Mouse (Mus musculus) embryonic facial prominence, embryonic 12.5 days (tissue): ENCODE measurements around the gene Msi2. TPM values are rescaled to one million over a fixed set of nuclear protein-coding genes. Genes with fewer than 3 reads are reported as not detected.
A peak's percentile ranks its signal among the peaks of the same experiment; 100 is the strongest.

Experiments used
- ATAC-seq: fragments of 200-750 bp; cut with Nextera tagmentation; 2 replicates; pipeline ENCODE4 v1.8.0; 2017; ENCODE audit not compliant: insufficient number of reproducible peaks, insufficient read depth, low FRiP score, low TSS enrichment
- H3K27ac ChIP-seq: fragments of 300-500 bp; sonication (generic); 2 replicates; pipeline ENCODE4 v1.5.1; 2016; ENCODE audit warnings: mild to moderate bottlenecking
- H3K27me3 ChIP-seq: fragments of 300-500 bp; sonication (generic); 2 replicates; pipeline ENCODE4 v1.6.1; 2016; ENCODE audit warnings: mild to moderate bottlenecking, moderate library complexity
- H3K36me3 ChIP-seq: fragments of 300-500 bp; sonication (generic); 2 replicates; pipeline ENCODE4 v1.6.1; 2016; ENCODE audit warnings: mild to moderate bottlenecking
- H3K4me1 ChIP-seq: fragments of 300-500 bp; sonication (generic); 2 replicates; pipeline ENCODE4 v1.6.1; 2016
- H3K4me2 ChIP-seq: fragments of 300-500 bp; sonication (generic); replicated peaks from 2 replicates; pipeline ENCODE4 v1.6.1; 2016; ENCODE audit warnings: mild to moderate bottlenecking, moderate library complexity
- H3K4me3 ChIP-seq: fragments of 300-500 bp; sonication (generic); 2 replicates; pipeline ENCODE4 v1.5.1; 2016; ENCODE audit warnings: mild to moderate bottlenecking
- H3K9ac ChIP-seq: fragments of 300-500 bp; sonication (generic); 2 replicates; pipeline ENCODE4 v1.6.1; 2016; ENCODE audit warnings: mild to moderate bottlenecking, moderate library complexity
- H3K9me3 ChIP-seq: fragments of 300-500 bp; sonication (generic); 2 replicates; pipeline ENCODE4 v1.6.1; 2016; ENCODE audit warnings: mild to moderate bottlenecking, moderate library complexity
- WGBS: fragments of 180-500 bp; shearing (Covaris S2); methylation state at CpG from one replicate; pipeline ENCODE4 v1.1.7; 2016; 5-methylcytosine and 5-hydroxymethylcytosine counted together
- polyA plus RNA-seq: library from polyadenylated mRNA; unstranded; fragments of >200 nt; fragmentation: Nextera tagmentation; extraction: Ambion mirVana; gene quantifications from 2 replicates; pipeline ENCODE4 v1.2.1, GENCODE M21; 2016

Msi2 gene
- polyA plus RNA-seq: 22.0 and 25.8 TPM in 2 replicates

DNA sequence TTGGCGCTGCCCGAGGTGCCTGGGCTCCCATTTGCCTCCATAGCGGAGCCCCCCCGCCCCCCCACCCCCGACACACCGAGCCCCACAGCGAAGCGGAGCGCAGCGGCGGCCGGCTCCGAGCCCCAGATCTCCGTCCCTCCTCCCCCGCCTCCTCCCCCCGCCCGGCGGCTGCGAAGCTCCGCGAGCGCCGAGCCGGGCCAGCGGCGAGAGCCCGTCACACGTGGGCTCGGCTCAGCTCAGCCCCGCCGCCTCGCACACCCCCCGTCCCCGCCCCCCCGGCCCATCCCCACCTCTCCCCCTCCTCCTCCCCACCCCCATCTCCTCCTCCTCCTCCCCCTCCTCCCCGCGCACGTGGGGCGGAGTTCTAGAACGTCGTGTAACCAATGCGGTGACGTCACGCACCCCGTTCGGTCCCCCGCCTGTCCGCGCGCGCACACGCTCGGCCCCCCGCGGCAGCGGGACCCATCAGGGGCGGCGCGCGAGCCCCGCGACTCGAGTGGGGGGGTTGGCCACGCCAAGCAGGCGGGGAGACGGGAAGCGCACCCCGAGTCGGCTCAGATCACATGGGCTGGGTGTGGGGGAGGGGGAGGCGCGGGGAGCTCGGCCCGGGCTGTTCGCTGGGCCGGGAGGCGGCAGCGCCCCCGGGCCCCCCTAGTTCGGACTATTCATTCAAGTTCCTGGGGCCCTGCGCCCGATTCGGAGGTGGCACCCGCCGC lies at the start of gene Msi2:
Gene Msi2 (minus strand): TSS at position 464 of the 716 bp plus-strand sequence.
- WGBS: 0% methylated on average over 65 of the region's 84 CpGs
- Histone ChIP-seq H3K4me1 (peaks cover 41% of the 10 kb centered on the region), H3K4me2 (peak within 1 kb of the TSS; percentile 73), H3K4me3 (peak within 1 kb of the TSS; percentile 90), H3K9me3 (no peaks in the 10 kb centered on the region), H3K9ac (peak within 1 kb of the TSS; percentile 95), H3K36me3 (no peaks in the 10 kb centered on the region), H3K27me3 (no peaks in the 10 kb centered on the region), H3K27ac (peak within 1 kb of the TSS; percentile 92)
- ATAC-seq: peak; percentile 75

DNA sequence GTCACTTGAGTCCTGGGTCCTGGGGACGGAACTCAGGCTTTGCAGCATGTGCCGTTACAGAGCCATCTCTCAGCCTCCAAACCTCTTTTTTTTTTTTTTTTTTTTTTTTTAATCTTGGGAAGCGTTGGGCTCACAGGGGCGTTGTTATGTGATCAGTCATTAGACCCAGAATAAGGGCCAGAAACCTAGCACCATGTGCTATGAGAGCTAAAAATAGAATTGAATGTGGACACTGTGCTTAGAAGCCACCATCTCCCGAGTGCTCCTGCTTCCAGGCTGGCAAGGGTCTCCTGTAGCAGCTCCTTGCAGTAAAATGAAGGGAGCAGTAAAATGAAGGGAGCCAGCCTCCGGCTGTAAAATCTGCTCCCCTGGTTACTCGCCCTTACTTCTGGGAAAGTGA lies 47.3 kb upstream of the Msi2 start:
- no peak for ATAC-seq
- Histone ChIP-seq H3K9ac (no peak overlapping the region), H3K27ac (peak overlapping the region; percentile 46), H3K9me3 (no peaks in the 10 kb centered on the region), H3K4me3 (no peak overlapping the region), H3K36me3 (no peaks in the 10 kb centered on the region), H3K4me1 (peaks cover 17% of the 10 kb centered on the region), H3K27me3 (no peaks in the 10 kb centered on the region), H3K4me2 (no peak overlapping the region)
- 32% methylated on average over 7 of the region's 7 CpGs for WGBS

DNA sequence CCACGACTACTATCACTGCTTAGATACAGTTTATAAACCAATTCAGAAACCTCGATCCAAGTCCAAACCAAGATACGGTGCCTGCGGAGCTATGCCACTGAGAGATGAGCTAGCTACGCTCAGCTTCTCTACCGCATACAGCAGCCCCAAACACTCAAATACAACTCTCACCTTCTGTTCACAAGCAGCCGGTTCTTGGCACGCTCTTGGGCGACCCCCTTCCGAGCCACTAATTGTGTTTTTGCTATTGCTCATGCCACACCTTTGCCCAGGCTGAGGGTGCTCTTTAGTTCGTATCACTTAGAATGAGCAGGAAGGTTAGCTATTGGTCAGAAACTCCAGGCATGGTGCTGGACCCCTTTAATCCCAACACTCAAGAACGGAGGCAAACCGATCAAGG lies 45.1 kb upstream of the Msi2 start:
- peaks cover 9% of the 10 kb centered on the region for H3K4me1 ChIP-seq
- H3K4me2 ChIP-seq: no peak overlapping the region
- no peaks in the 10 kb centered on the region for H3K36me3 ChIP-seq
- no peak overlapping the region for H3K27ac ChIP-seq
- H3K4me3 ChIP-seq: no peak overlapping the region
- H3K9me3 ChIP-seq: no peaks in the 10 kb centered on the region
- no peak overlapping the region for H3K9ac ChIP-seq
- WGBS: 93% methylated on average over 13 of the region's 13 CpGs
- ATAC-seq: no peak
- H3K27me3 ChIP-seq: no peaks in the 10 kb centered on the region

DNA sequence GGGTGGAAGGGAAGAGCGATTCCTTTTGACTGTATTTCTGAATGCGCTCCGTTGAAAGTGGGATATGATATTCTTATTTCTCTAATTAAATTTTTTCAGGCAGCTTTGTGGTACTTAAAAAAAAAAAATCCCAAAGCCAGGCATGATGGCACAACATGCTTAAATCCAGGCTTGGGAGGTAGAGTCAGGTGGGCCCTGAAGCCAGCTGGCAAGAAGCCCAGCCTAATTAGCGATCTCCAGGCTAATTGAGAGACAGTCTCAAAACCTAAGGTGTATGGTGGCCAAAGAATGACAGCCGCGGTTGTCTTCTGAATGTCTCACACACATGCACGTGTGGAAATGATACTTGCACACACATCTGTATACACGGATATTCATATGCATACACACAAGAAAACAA lies 41.2 kb upstream of the Msi2 start:
- Histone ChIP-seq H3K36me3 (no peaks in the 10 kb centered on the region), H3K4me1 (peaks cover 8% of the 10 kb centered on the region), H3K27me3 (no peaks in the 10 kb centered on the region), H3K27ac (no peak overlapping the region), H3K4me3 (no peak overlapping the region), H3K4me2 (no peak overlapping the region), H3K9ac (no peak overlapping the region), H3K9me3 (no peaks in the 10 kb centered on the region)
- no peak for ATAC-seq
- 91% methylated on average over 8 of the region's 8 CpGs for WGBS

DNA sequence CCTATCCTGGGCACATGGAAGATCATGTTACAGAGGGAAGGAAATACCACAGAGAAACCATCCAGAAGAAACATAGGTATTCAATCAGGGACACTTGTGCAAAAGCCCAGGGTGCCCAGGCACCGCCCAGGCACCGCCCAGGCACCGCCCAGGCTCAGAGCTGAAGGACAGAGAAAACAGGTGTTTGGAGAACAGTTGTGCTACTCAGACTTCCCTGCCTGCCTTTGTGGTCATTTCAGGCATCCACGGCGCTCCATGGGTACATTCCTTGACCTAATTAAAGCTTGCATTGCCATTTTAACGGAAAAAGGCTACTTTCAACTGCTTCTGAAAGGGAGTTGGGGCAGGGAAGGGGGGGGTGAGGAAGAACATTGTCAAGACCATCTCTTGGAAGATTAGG lies 40.1 kb upstream of the Msi2 start:
- H3K4me1 ChIP-seq: peaks cover 4% of the 10 kb centered on the region
- ATAC-seq: no peak
- no peaks in the 10 kb centered on the region for H3K27me3 ChIP-seq
- no peak overlapping the region for H3K4me3 ChIP-seq
- H3K27ac ChIP-seq: no peak overlapping the region
- WGBS: 33% methylated on average over 6 of the region's 6 CpGs
- no peak overlapping the region for H3K4me2 ChIP-seq
- H3K9ac ChIP-seq: no peak overlapping the region
- H3K9me3 ChIP-seq: no peaks in the 10 kb centered on the region
- no peaks in the 10 kb centered on the region for H3K36me3 ChIP-seq

DNA sequence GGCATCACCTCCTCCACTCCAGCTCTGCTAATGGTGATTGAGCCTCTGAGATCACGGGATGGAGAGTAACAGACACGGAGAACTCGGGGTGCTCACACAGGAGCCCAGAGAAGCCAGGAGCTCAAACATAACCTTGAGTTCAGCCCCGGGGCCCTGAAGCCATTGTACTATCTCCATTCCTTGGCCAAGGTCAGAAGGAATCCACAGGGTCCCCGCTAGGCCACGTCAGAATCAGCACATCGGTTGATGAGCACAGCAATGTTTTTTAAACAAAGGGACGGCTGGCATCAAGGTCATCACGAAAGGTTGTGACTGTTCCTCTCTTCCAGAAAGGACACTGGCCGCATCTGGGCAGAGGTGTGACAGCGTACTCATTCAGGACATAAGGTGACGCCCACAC lies 27.0 kb upstream of the Msi2 start:
- no peak for ATAC-seq
- Histone ChIP-seq H3K27me3 (no peaks in the 10 kb centered on the region), H3K27ac (no peak overlapping the region), H3K9me3 (no peaks in the 10 kb centered on the region), H3K4me3 (no peak overlapping the region), H3K4me2 (no peak overlapping the region), H3K9ac (no peak overlapping the region), H3K36me3 (no peaks in the 10 kb centered on the region), H3K4me1 (no peaks in the 10 kb centered on the region)
- 84% methylated on average over 12 of the region's 12 CpGs for WGBS

DNA sequence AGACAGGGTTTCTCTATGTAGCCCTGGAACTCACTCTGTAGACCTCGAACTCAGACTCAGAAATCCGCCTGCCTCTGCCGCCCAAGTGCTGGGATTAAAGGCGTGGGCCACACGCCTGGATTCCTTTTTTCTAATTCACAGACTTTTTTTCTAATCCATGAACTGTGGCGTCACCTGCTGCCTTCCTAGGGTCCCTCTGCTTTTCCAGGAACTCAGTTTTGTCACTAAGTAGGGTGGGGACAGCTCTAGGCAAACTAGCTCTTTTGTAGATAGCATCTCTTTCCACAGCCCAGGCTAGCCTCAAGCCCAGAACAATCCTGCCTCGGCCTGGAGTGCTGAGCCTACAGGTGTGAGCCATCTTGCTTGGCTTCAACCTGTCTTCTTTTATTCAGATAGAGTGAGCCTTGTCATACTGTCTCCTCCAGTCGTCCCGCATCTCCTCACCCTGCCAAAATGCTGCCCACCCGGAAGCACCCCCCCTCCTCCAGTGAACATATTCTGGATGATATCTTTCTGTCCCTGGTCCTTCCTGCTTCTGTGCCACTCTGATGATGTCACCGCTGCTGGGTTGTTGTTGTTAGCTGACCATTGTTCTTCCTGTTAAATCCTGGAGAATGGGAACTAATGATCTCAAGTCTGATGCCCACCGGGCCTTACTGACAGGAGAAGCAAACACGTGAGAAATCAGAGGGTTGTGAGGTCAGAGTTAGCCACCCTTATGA lies 21.4 kb upstream of the Msi2 start:
- no peak for ATAC-seq
- no peak overlapping the region for H3K9ac ChIP-seq
- H3K4me3 ChIP-seq: no peak overlapping the region
- H3K4me1 ChIP-seq: no peaks in the 10 kb centered on the region
- WGBS: 90% methylated on average over 13 of the region's 13 CpGs
- H3K9me3 ChIP-seq: no peaks in the 10 kb centered on the region
- H3K27ac ChIP-seq: no peak overlapping the region
- no peaks in the 10 kb centered on the region for H3K36me3 ChIP-seq
- no peaks in the 10 kb centered on the region for H3K27me3 ChIP-seq
- H3K4me2 ChIP-seq: no peak overlapping the region

DNA sequence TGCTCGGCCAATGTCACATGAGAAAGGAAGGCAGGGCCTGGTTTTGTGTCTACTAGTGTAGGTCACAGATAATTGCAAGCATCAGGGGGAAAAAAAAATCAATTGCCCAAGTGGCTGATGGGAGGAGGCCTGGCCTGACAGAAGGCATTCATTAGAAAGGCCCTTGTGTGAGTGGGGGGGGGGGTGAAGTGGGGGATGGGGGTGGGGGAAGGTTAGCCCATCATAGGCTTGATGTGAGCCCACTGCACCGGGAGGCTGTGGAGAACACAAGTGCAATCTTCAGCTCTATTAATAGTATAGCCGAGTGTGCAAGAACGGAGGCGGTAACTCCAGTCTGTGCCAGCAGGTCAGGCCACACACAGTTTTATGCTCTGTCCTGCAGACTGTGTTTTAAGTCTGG lies 11.1 kb upstream of the Msi2 start:
- H3K4me2 ChIP-seq: no peak overlapping the region
- H3K4me1 ChIP-seq: peaks cover 26% of the 10 kb centered on the region
- 38% methylated on average over 5 of the region's 5 CpGs for WGBS
- H3K4me3 ChIP-seq: no peak overlapping the region
- no peaks in the 10 kb centered on the region for H3K27me3 ChIP-seq
- no peaks in the 10 kb centered on the region for H3K36me3 ChIP-seq
- 0 out of 2 replicates have a peak overlapping the region, but pooled peaks have one; percentile 50 for H3K27ac ChIP-seq
- H3K9me3 ChIP-seq: no peaks in the 10 kb centered on the region
- 0 out of 2 replicates have a peak, but pooled peaks have one; percentile 19 for ATAC-seq
- H3K9ac ChIP-seq: no peak overlapping the region

DNA sequence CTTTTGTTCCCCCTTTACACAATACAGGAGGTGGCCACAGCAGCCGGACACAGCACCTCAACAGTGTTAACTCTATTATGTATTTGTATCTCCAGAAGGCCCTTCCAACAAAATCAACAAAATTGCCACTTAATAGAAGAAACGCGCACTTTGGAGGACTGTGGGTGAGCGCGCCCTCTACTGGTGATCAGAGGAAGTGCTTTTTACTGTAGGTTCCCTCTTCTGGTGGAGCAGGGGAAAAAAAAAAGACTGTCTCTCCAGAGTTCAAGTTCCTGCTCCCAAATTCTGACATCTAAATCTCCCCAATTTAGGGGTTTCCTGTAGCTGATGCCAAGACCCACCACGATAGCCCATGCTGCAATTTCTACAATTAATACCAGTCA lies 10.2 kb upstream of the Msi2 start:
- ATAC-seq: 0 out of 2 replicates have a peak, but pooled peaks have one; percentile 25
- WGBS: 1% methylated on average over 6 of the region's 6 CpGs
- no peak overlapping the region for H3K9ac ChIP-seq
- H3K4me1 ChIP-seq: peaks cover 26% of the 10 kb centered on the region
- no peaks in the 10 kb centered on the region for H3K27me3 ChIP-seq
- H3K4me3 ChIP-seq: no peak overlapping the region
- no peaks in the 10 kb centered on the region for H3K9me3 ChIP-seq
- peak overlapping the region; percentile 50 for H3K27ac ChIP-seq
- H3K4me2 ChIP-seq: peak overlapping the region; percentile 27
- H3K36me3 ChIP-seq: no peaks in the 10 kb centered on the region

DNA sequence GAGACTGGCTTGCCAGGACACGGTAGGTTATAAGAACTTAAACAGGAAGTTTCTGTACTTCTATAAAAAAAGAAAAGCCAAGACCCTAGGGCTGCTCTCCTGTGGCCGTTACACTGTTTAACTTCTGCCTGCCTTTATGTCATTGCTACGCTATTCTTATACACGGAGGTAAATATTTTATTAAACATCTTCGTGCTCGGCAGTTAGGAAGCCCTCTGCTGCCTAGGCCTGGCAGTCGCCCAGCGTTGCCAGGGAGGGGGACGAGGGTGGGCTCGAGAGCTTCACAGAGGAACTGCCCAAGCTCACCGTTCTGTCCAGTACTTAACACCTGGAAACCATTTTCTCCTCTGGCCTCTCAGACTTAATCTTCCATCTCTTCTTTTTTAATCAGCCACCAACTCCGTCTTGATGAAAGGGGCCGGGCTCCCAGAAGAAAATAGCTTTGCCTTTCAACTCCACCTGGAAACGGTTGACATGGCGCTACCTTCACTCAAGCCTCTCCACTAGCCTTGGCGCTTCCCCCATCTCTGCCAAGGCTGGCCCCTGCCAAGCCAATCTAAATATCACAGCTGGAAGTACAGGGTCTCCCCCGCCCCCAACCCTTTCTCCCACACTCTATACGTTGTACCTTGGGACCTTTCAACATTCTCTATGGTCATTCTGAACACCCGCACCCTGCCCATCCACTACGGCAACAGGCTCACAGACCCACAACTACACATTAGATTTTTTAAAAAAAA lies 9.6 kb upstream of the Msi2 start:
- Histone ChIP-seq H3K27me3 (no peaks in the 10 kb centered on the region), H3K4me3 (no peak overlapping the region), H3K4me2 (peak overlapping the region; percentile 27), H3K4me1 (peaks cover 26% of the 10 kb centered on the region), H3K9ac (no peak overlapping the region), H3K9me3 (no peaks in the 10 kb centered on the region), H3K36me3 (no peaks in the 10 kb centered on the region), H3K27ac (peak overlapping the region; percentile 65)
- 29% methylated on average over 20 of the region's 20 CpGs for WGBS
- 0 out of 2 replicates have a peak, but pooled peaks have one; percentile 61 for ATAC-seq

DNA sequence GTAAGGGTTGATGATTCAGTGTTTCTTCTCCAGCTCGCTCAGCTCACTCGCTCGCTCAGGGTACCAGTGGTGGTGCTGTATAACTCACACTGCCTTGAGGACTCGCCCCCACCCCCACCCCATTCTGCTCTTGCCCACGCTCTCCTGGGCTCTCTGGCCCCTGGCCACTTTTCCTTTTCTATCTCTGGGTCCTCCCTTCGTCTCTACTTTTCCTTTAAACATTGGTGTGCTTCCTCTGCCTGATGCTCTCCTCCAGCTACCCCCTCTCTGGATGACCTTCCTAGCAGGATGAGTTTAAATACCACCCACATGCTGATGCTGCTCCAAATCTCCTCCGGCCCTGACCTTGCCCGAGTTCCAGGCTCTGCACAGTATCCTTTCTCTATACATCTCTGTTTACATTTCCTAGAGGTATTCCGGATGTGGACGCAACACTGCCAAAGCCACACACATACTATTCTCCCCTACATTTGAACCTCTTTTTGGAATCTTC lies 2.9 kb upstream of the Msi2 start:
- Histone ChIP-seq H3K4me2 (no peak overlapping the region), H3K27me3 (no peaks in the 10 kb centered on the region), H3K4me3 (no peak overlapping the region), H3K9ac (no peak overlapping the region), H3K9me3 (no peaks in the 10 kb centered on the region), H3K27ac (no peak overlapping the region), H3K4me1 (peaks cover 18% of the 10 kb centered on the region), H3K36me3 (no peaks in the 10 kb centered on the region)
- WGBS: 54% methylated on average over 10 of the region's 10 CpGs
- ATAC-seq: no peak
